Mouse (Mus musculus): ENCODE measurements at regions not wholly inside any gene's neighbourhood (a gene's known extent, or its start where the extent isn't known, plus 50 kb on each side); places are given as distances from the start of the nearest gene placed in this dataset.

GRCm38 (mm10) chr13:3744870-3745269 is 59.2 kb downstream of the Calml3 start:
- TF ChIP-seq CTCF (IDR thresholded peaks at IDR 0.05): no peak
- TF ChIP-seq POLR2A (IDR thresholded peaks at IDR 0.05; ENCODE audit: insufficient read depth, low read depth, low read length): no peak
- no peak for TF ChIP-seq EP300 (IDR thresholded peaks at IDR 0.05; ENCODE audit: insufficient read depth, low read depth, low read length)

Data from heart, adult 2 months (tissue).